Mouse (Mus musculus): ENCODE results near the gene Scarf2.

DNA sequence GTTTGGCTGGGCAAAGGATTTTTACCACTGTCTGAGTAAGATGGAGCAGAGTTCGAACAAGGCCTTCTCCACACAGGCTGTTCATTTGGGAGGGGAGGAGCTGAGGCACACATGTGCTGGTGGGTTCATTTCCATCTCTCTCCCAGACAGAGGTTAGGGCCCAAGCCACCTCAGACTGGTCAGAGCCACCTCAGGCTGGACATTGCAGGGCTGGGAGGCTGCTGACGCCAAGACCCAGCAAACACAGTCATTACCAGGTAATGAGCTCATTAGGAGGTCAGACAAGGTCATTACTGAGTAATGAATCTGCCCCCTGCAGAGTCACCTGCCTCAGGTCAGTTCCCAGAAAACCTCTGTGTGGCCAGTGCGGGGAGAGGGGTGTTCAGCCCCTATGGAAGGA, 31.8 kb downstream of the Scarf2 start:
- TF ChIP-seq CTCF (IDR thresholded peaks at IDR 0.05; ENCODE audit: borderline replicate concordance, control insufficient read depth, extremely low read depth, insufficient read depth, low read length, poor library complexity) (no peak), POLR2A (IDR thresholded peaks at IDR 0.05; ENCODE audit: control insufficient read depth, extremely low read depth, insufficient read depth, low read length, poor library complexity) (no peak)

Data from thymus, adult 2 months (tissue).